Mouse (Mus musculus): ENCODE measurements at regions not wholly inside any gene's neighbourhood (a gene's known extent, or its start where the extent isn't known, plus 50 kb on each side); places are given as distances from the start of the nearest gene placed in this dataset.

DNA sequence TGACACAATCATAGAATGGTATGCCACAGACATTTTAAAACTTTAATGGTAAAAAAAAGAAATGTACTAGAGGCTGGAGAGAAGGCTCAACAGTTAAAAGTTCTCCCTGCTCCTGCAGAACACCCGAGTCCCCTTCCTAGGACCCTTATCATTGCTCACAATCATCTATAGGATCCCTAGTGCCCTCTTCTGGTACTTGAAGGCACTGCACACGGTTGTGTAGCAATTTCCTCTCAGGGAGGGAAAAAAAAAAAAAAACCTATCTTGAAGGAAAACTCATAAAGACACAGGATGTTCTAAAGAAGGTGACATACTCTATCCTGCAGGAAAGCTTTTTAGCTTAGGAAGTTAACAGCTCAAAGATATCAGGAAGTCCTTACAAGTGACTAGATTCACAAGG lies 154.4 kb upstream of the Lmcd1 start:
- DNase-seq (ENCODE audit: low read depth, low spot score): no peak

DNA sequence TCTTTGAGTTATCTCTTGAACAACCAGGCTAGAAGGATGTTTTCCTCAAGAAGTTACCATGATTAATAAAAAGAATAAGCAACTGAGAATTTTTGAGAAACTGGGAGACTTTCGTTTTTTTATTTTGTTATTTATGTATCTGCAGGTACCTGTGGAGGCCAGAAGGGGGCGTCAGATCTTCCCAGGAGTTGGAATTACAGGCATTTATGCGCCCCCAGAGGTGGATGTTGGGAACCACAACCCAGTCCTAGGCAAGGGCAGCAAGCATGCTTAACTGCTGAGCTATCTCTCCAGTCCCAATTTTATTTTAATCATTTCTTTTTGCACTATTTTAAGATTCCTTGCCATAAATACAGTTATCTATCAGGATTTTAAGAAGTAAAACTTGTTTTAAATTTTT lies 140.0 kb upstream of the Lmcd1 start:
- peak; percentile 3 for DNase-seq (ENCODE audit: low read depth, low spot score)

DNA sequence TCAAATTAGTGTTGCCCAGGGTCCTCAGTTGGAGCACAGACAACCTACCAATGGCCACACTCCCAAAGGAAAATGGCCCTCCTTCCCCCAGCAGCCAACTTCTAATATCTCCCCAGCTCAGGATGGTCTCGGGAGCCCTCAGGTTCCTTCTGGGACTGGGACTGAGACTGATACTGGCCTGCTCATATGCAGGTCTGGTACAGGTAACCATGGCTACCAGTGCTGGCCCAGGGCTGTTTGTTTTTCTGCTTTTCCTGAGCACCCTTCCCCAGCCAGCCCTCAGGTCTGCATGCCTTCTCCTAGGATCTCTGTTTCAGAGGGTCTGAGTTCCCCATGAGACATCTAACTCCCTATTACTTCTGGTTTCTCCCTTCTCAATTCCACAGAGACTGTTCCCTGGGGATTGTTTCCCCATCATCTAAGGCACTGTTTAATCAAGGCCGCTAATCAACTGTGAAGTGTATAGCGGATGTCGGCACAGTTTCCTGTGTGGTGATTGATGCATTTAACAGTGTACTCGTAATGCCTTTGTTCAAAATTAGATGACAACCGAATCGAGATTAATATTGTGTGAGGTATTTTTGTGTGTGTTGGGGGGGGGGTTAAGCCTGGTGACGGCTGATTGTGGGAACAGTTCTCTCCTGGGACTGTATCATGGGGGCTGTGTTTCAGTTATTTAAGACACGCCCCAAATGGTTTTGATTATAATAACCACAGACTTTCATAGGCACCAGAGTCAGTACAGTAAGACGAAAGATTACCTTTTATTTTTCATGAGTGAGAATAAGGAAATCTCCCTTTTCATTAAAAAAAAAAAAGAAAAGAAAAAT lies 120.8 kb upstream of the Lmcd1 start:
- no peak for DNase-seq (ENCODE audit: low read depth, low spot score)

DNA sequence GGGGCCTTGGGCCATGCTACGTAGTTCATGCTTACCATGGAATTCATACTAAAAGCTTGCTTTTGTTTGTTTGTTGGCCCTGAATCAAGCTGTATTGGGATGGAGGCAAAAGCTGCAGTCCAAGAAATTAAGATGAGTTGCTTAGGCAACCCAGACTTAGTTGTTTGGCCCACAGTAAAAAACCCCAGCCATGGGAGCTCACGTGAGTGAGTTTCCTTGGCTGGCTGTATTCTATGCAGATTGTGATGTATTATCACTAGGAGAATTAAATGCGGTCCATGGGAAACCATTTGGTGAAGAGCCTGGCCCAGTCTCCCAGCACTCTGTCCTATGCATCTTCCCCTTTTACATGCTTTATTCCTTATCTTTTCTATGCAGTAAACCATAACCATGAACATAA lies 106.1 kb upstream of the Lmcd1 start:
- DNase-seq (ENCODE audit: low read depth, low spot score): no peak

DNA sequence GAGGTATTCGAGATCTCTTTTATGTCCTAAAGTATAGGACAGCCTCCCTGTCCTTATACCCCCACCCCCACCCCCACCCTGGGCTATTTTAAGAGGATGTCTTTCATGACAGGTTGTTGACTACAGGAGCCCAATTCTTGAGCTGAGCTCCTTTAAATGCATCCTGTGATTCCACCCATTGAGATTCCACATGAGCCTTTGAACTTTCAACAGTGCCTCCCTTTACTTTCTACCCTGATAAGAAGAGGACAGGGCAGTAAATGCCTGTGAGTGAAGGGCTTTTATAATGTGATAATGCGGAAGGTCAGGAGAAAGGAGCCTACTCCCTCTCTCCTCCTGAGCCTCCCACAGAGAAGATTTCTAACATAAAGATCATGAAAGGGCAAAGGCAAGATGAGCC lies 97.2 kb upstream of the Lmcd1 start:
- no peak for DNase-seq (ENCODE audit: low read depth, low spot score)

DNA sequence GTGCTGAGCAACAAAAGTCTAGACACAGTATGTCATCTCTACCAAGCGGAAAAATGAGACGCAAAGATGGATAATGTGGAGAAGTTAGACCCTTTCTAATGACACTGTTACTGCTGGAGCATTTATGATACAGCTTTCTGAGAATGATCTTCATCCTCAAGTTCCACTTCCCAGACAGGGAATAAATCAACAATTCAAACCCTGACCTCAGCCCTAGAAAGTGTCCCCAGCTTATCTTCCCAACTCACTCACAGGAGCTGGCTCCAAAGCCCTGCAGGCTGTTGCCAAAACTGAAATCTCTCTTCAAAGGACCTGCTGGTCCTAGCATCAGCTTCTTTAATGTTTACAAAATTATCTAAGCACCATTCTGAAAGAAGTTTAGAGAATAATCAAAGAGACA lies 85.9 kb upstream of the Lmcd1 start:
- no peak for DNase-seq (ENCODE audit: low read depth, low spot score)

DNA sequence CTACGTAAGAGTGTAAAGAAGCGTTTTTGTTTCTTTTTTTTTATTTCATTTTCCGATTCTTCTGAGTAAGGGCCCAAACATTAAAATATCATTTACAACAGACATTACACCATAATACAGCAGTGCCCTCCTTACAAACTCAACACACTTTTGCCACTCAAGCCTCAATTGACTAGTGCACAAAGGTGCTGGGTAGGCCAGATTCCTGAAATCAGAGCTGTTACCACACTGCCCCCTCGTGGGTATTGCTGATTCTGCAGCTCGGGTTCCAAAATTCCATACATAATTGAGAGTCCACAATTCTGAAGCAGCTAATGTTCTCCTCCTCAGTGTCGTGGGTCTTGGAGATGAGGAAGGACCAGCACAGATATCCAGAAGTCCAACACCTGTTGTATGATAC lies 82.5 kb upstream of the Lmcd1 start:
- no peak for DNase-seq (ENCODE audit: low read depth, low spot score)

DNA sequence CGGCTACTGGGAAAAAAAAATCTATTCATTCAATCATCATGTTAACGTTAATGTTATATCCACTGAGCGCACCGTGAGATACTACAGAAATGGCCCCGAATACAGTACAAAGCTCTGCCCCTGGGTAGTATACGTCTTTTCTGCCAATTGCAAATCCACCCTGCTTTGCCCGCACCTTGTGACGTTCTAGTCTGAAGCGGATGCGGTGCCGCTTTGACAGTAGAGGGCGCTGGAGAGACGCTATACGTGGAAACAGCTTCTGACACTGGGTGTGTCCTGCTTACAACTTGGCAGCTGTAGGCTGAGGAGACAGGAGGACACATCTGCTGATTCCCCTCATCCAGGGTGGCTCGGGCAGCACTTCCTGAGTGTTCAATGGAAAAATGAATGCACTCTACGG lies 76.1 kb upstream of the Lmcd1 start:
- DNase-seq (ENCODE audit: low read depth, low spot score): peak; percentile 57

DNA sequence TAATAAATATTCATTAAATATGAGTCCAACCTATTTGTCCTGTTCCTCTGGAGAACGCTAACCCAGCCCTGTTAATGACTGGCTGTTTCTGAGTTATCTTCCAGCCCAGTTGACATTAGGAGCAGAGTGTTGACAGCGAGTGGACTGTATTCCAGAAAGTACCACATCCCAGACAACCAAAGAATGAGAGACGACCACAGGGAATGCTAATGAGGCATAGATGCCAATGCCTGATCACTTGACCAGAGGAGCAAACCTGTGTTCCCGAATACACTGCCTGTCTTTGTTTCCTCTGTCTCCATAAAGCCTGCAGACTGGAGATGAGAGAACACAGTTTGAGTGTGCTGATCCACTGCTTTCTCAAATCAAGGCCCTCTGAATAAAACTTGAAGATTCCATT lies 74.3 kb upstream of the Lmcd1 start:
- DNase-seq (ENCODE audit: low read depth, low spot score): no peak

DNA sequence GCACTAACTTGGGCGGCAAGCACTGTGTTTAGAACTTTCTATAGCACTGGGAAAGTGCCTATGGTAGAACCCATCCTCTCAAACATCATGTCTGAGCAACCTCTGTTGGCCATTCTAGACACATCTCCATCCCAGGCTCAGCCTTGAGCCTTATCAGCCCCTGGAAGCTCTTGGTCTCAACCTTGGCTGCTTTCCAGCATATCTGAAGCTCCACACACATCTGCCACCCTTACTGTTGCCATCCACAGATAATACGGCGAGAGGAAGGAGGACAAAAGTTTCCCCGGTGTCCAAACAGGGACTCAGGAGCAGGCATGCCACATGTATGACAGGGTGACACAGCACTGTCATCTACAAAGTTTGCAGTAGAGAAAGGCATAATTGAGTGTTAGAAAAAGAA lies 71.4 kb upstream of the Lmcd1 start:
- DNase-seq (ENCODE audit: low read depth, low spot score): no peak

DNA sequence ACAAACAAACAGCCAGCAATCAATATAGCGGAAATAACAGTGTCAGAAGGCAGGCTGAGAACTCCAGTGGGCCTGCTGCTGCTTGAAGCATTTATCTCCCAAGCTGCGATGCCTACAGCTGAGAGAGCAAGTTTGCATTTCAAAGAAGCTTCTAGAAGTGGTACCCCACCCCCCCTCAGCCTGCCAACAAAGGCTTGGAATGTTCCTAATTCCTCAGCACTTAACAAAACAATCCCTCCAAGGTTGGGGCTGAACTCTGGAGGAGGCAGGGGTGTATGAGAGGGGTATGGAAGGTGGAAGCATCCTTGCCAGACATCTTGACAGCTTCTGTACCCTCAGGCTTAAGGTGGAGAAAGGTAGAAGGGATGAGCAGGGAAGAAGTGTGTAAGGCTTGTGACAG lies 70.2 kb upstream of the Lmcd1 start:
- DNase-seq (ENCODE audit: low read depth, low spot score): no peak

DNA sequence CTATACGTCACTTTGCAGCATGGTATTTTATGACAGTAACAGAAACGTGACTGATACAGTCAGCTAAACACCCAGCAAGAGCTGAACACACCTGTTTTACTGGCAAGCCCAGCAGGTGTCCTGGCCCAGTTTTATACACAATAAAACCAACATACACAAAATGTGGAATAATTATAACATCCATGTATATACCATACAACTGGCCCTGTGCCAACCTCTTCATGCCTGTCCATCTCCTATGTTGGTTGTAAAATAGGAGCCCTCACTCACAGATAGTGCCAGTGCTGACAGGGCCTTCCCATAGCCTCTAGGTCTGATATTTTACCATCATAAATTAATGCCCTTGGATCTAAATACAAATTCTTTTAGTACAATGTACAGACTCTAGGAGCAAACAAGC lies 68.6 kb upstream of the Lmcd1 start:
- DNase-seq (ENCODE audit: low read depth, low spot score): no peak

DNA sequence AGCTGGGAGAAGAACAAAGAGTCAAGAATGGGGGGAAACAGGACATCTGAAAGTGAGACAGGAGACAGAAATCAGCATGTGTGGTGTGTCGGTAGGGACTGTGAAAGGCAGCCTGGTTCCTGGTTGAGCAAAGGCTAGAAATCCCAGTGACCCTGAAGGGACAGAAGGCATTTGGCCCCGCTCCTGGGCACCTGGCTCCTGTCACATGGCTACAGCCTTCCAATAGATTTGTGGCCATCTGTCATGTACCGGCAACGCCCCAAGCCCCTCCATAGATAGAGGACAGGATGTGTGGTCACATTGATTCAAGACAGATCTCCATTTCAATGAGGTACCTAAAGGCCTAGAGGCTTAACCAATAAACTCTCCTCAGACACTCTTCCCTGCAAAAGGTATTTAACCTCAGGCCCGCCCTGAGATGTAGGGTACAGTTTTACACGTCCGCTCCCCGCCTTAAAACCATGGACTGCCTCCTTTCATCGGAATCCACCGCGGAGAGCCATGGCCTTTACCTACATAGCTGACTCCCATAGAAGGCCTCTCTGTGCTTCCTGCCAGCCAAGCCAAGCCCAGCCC lies 68.0 kb upstream of the Lmcd1 start:
- DNase-seq (ENCODE audit: low read depth, low spot score): no peak

DNA sequence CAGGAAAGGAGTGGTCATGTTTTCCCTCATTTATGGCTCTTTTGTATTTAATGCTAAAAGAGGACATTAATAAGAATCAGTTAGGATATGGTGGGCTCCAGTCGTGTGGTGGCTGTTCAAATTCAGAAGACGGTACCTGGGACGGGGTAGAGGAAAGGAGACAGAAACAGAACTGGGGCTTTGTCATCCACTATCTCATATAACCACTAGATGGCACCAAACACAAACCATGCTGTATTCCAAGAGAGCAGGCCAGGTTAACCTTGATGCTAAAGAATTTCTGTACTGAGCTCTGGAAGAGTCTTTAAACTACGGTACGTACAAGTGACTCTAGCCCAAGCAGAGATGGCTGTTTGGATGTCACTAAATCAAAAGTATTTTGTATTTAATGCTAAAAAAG lies 66.3 kb upstream of the Lmcd1 start:
- peak; percentile 35 for DNase-seq (ENCODE audit: low read depth, low spot score)

DNA sequence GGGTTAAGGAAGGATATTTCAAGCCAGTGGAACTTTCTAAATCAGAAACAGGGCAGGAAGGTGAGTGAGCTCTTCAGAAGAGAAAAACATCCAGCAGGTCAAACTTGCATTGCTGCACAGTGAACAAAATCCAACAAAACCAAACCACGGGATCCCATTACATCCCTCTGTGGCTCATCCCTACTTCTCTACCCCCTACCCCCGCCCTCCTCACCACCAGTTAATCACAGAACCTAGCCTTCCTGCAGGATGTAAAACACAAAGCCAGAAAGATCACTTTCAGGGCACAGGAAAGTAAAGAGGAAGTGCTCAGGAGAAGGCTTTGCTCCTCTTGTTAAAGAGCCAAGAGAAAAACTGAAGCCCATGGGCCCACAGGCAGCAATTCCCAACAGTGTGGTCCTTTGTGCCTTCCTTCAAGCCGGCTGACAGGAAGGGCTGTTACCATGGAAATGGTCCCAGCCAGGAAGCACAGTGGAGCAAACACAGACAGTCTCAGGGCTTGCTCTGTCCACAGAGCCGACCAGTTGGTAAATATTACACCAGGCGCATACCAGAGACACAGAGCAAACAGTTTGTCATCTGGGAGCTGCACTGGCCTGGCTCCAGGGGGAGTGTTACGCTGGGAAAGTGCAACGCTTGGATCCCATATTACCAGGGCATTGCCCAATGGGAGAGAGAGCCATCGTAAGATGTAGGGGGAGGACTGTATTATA lies 63.2 kb upstream of the Lmcd1 start:
- DNase-seq (ENCODE audit: low read depth, low spot score): peak; percentile 58

DNA sequence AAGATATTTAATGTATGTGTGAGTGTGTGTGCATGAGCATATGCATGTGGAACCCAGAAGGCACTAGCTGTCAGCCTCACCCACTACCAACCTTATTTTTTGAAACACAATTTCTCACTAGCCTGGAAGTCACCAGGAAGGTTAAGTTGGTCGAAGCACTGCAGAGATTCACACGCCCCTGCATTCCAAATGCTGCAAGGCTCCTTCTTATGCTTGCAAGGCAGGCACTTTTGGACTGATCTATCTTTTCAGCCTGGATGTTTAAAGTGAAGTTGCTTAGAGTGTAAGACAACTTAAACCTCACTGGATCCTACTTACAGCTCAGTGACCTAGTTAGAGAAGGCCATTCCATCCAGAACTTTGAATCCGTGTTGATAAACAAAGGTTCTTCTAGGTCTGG lies 56.7 kb upstream of the Lmcd1 start:
- no peak for DNase-seq (ENCODE audit: low read depth, low spot score)

DNA sequence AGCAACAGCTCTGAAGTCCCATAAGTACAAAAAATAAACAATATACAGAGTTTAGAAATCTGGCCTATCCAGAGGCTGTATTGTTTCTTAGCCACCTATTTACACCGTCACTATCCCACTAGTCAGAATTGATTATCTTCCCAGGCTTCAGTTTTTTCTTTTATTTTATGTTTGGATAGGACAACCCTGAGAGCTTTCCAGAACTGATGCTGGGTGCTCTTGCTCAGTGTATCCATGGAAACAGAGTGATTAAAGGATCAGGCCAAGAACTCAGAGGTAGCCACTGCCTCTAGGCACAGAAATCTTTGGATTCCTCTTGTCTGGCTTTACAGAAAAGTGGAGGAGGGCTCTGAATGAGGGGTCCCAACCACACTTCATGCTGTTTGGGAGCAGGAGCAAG lies 55.3 kb upstream of the Lmcd1 start:
- no peak for DNase-seq (ENCODE audit: low read depth, low spot score)

DNA sequence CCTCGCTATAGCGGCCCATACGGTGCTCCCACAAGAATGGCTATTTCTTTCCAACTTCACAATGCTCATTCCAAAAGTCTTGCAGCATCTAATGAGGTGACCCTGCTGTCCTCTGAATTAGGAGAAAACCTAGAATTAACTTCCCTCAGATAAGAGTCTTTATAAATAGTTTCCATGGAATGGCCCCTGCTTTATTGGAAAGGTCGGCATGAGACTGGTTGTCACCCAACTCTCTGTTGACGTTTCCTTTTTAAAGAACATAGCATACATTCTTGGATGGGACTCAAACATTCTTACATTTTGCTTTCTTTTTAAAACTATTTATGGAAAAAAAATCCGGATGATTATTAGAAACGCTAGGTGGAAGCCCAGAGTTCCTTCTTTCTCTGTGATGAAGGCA lies 53.9 kb upstream of the Lmcd1 start:
- DNase-seq (ENCODE audit: low read depth, low spot score): no peak

DNA sequence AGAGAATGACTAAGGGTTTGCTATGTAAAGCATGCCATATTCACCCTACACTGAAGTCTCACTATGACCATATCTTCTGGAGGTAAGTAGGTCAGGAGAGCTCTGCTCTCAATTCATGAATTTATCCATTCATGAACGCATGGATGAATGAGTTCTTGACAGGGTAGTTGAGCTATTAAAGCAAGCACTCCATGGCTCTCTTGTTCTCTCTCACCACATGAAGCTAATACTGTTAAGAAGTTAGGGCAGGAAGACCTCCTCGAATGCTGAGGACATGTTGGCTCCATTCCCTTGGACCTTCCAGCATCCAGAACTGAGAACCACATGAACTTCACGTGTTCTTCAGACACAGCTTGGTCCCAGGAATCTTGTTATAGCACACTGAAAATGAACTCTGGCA lies 53.4 kb upstream of the Lmcd1 start:
- no peak for DNase-seq (ENCODE audit: low read depth, low spot score)

DNA sequence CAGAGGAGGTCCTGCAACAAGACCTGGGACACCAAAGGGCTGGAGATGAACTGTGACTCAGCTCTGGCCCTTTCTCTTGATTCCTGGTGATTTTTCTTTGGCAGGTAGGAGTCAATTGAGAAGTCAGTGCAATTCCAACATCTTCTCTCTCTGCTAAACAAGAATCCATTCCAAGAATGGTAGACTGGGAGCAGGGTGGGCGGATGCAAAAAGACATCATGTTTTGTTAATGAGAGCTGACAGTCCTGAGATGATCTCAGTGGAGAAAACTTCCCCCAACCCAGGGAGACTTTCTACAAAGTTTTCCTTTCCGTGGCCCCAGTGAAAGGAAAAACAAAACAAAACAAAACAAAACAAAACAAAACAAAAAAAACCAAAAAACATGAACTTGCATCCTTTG lies 52.2 kb upstream of the Lmcd1 start:
- no peak for DNase-seq (ENCODE audit: low read depth, low spot score)

DNA sequence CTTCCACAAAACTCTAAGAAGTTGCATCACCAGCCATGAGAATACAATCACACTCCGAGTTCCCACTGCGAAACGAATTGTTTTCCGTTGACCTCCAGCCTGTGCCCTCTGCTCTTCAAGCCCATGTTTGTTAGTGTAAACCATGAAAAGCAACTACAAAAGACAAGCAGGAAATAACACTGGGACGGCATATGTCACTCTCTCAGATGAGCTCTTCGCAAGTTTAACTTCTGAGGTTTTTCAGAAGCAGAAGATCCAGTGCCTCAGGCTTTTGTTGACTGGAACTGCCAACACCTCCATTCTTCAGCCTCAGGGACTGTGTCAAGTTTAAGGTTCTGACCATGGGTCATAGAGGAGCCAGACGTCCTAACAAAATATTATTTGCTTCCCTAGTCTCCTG lies 50.2 kb upstream of the Lmcd1 start:
- no peak for DNase-seq (ENCODE audit: low read depth, low spot score)
